9 mouse cellular contexts compared by ENCODE assay signal in genomic region chr12:52001544-52001943, GRCm38 (mm10). TPM values are rescaled to one million over a fixed set of nuclear protein-coding genes. Genes with fewer than 3 reads are reported as not detected.
DNase-seq lines count a peak whose midpoint lies in the region; ATAC-seq lines count a peak whose summit lies in the region.
"Had no signal": no experiment of that assay in that cellular context is flagged by ENCODE, and none has a peak within 500 bp of the region (broad histone marks: within the 10 kb centered on the region; RNA-seq: fewer than 3 reads in every experiment).

No protein-coding gene starts in this region.

- peak; percentile 46 to 91 for DNase-seq in adrenal gland, adult (ENCODE audit: inconsistent age in 2 of 2, low spot score in 1 of 2)
- no peak for DNase-seq in adrenal gland, postnatal 25 days
- DNase-seq in adrenal gland, adult 2 months = peak; percentile 68
- DNase-seq in embryo, embryonic 9.5 days (ENCODE audit: extremely low spot score) = peak; percentile 63
- DNase-seq in heart, postnatal 10 days = peak; percentile 77 to 86
- DNase-seq in layer of hippocampus, adult 9-10 months (ENCODE audit: low spot score) = peak; percentile 89
- DNase-seq in skeletal muscle tissue, adult 2 months (ENCODE audit: low read depth, low spot score) = peak; percentile 64

- intact Hi-C loops in heart, postnatal 10 days (cut with DNase I) = loop anchor here (2.0 to 5.0 kb wide), 3 partner anchors 31 to 174 kb away; partner anchors contain the start of genes Heatr5a and Hectd1

- ATAC-seq in megakaryocyte-erythroid progenitor cell, adult 5-6 weeks (replicated peaks; ENCODE audit: low FRiP score, low TSS enrichment, poor library complexity, severe bottlenecking) = peak; percentile 52; the same call in 1 of the 2 replicates

RNA-seq across cellular contexts. Expression of gene Dtd2, which starts 4.8 kb away (rescaled TPM):
- 17.2 and 39.9 TPM in 2 replicates for total RNA-seq in adrenal gland, postnatal 25 days (2021)
- 10 to 100 TPM; 16.1 to 22.5 TPM for total RNA-seq in adrenal gland, adult 2 months (2021)
- polyA plus RNA-seq in adrenal gland, adult 2 months (2012; rRNA removed) = 10.3 and 16.5 TPM in 2 replicates
- 1 to 10 TPM; 6.8 to 8.4 TPM for total RNA-seq in heart, postnatal 10 days (2021)
- total RNA-seq in megakaryocyte-erythroid progenitor cell, adult 5-6 weeks (2014; fragmentation: Nextera tagmentation) = 8.5 and 9.8 TPM in 2 replicates
- 15.4 and 29.9 TPM in 2 replicates for total RNA-seq in megakaryocyte-erythroid progenitor cell, adult 5-6 weeks (2017)

RNA-seq across cellular contexts. Expression of gene Gpr33, which starts 26.3 kb away (rescaled TPM):
- total RNA-seq in adrenal gland, postnatal 25 days (2021) = not detected in 2 replicates
- total RNA-seq in adrenal gland, adult 2 months (2021) = not detected
- polyA plus RNA-seq in adrenal gland, adult 2 months (2012; rRNA removed) = 0.07 TPM in 1 of 2 replicates, not detected in the other
- total RNA-seq in heart, postnatal 10 days (2021) = not detected
- not detected in 2 replicates for total RNA-seq in megakaryocyte-erythroid progenitor cell, adult 5-6 weeks (2014; fragmentation: Nextera tagmentation)
- total RNA-seq in megakaryocyte-erythroid progenitor cell, adult 5-6 weeks (2017) = not detected in 2 replicates
- polyA plus RNA-seq: limb, embryonic 15.5 days had no signal

RNA-seq across cellular contexts. Expression of gene Heatr5a, which starts 30.4 kb away (rescaled TPM):
- 23.6 and 24.4 TPM in 2 replicates for total RNA-seq in adrenal gland, postnatal 25 days (2021)
- 10 to 100 TPM; 20.3 to 23.0 TPM for total RNA-seq in adrenal gland, adult 2 months (2021)
- 18.5 and 24.9 TPM in 2 replicates for polyA plus RNA-seq in adrenal gland, adult 2 months (2012; rRNA removed)
- 10 to 100 TPM; 21.8 to 23.0 TPM for total RNA-seq in heart, postnatal 10 days (2021)
- total RNA-seq in megakaryocyte-erythroid progenitor cell, adult 5-6 weeks (2014; fragmentation: Nextera tagmentation) = 76.2 and 112 TPM in 2 replicates
- total RNA-seq in megakaryocyte-erythroid progenitor cell, adult 5-6 weeks (2017) = 54.3 and 57.2 TPM in 2 replicates
